Mouse (Mus musculus): ENCODE measurements around the gene Klk14. TPM values are rescaled to one million over a fixed set of nuclear protein-coding genes. Genes with fewer than 3 reads are reported as not detected.
"Not testable (repeated sequence)": the region's sequence is repeated elsewhere in the genome, so short reads cannot be mapped to it uniquely, and the experiment has no call there.

Klk14 gene
- total RNA-seq (2014; fragmentation: Nextera tagmentation) (not detected in 2 replicates), total RNA-seq (2017) (not detected in 2 replicates)

GRCm38 (mm10) chr7:43690118-43690517 lies at the start of gene Klk14:
Klk14 (plus strand) TSS chr7:43690418.
- ATAC-seq (replicated peaks; ENCODE audit: low FRiP score, low TSS enrichment, poor library complexity, severe bottlenecking), result no peak

GRCm38 (mm10) chr7:43642587-43642986 lies 47.6 kb upstream of the Klk14 start:
- no peak for ATAC-seq (replicated peaks; ENCODE audit: low FRiP score, low TSS enrichment, poor library complexity, severe bottlenecking)

- no peak for ATAC-seq (replicated peaks; ENCODE audit: low FRiP score, low TSS enrichment, poor library complexity, severe bottlenecking)
Measured at GRCm38 (mm10) chr7:43643046-43643652, 47.1 kb upstream of the Klk14 start.

GRCm38 (mm10) chr7:43652683-43653082 lies 37.5 kb upstream of the Klk14 start:
- no peak for ATAC-seq (replicated peaks; ENCODE audit: low FRiP score, low TSS enrichment, poor library complexity, severe bottlenecking)

GRCm38 (mm10) chr7:43654519-43654918 lies 35.7 kb upstream of the Klk14 start:
- no peak for ATAC-seq (replicated peaks; ENCODE audit: low FRiP score, low TSS enrichment, poor library complexity, severe bottlenecking)

GRCm38 (mm10) chr7:43656232-43656631 lies 34.0 kb upstream of the Klk14 start:
- no peak for ATAC-seq (replicated peaks; ENCODE audit: low FRiP score, low TSS enrichment, poor library complexity, severe bottlenecking)

GRCm38 (mm10) chr7:43660002-43660401 lies 30.2 kb upstream of the Klk14 start, which contains the start of gene Siglece:
Siglece (minus strand) TSS chr7:43660161.
- ATAC-seq (replicated peaks; ENCODE audit: low FRiP score, low TSS enrichment, poor library complexity, severe bottlenecking), result no peak

GRCm38 (mm10) chr7:43662804-43663203 lies 27.4 kb upstream of the Klk14 start:
- no peak for ATAC-seq (replicated peaks; ENCODE audit: low FRiP score, low TSS enrichment, poor library complexity, severe bottlenecking)

- not testable (repeated sequence) for ATAC-seq (replicated peaks; ENCODE audit: low FRiP score, low TSS enrichment, poor library complexity, severe bottlenecking)
Measured at GRCm38 (mm10) chr7:43667221-43667620, 23.0 kb upstream of the Klk14 start.

- no peak for ATAC-seq (replicated peaks; ENCODE audit: low FRiP score, low TSS enrichment, poor library complexity, severe bottlenecking)
Measured at GRCm38 (mm10) chr7:43668582-43668981, 21.6 kb upstream of the Klk14 start.

- no peak; the same call in 1 of the 2 replicates for ATAC-seq (replicated peaks; ENCODE audit: low FRiP score, low TSS enrichment, poor library complexity, severe bottlenecking)
Measured at GRCm38 (mm10) chr7:43671064-43671808, 19.0 kb upstream of the Klk14 start.

GRCm38 (mm10) chr7:43671809-43672580 lies 18.2 kb upstream of the Klk14 start, which contains the start of gene Ctu1:
Ctu1 (plus strand) TSS chr7:43672016.
- peak; percentile 98 for ATAC-seq (replicated peaks; ENCODE audit: low FRiP score, low TSS enrichment, poor library complexity, severe bottlenecking)

- ATAC-seq (replicated peaks; ENCODE audit: low FRiP score, low TSS enrichment, poor library complexity, severe bottlenecking), result peak; percentile 12
Measured at GRCm38 (mm10) chr7:43672581-43673260, 17.5 kb upstream of the Klk14 start.

GRCm38 (mm10) chr7:43675091-43675490 lies 15.1 kb upstream of the Klk14 start:
- no peak for ATAC-seq (replicated peaks; ENCODE audit: low FRiP score, low TSS enrichment, poor library complexity, severe bottlenecking)

- 0 out of 2 replicates have a peak, but pooled peaks have one; percentile 56 for ATAC-seq (replicated peaks; ENCODE audit: low FRiP score, low TSS enrichment, poor library complexity, severe bottlenecking)
Measured at GRCm38 (mm10) chr7:43678517-43678916, 11.7 kb upstream of the Klk14 start.

- peak; percentile 70; the same call in 1 of the 2 replicates for ATAC-seq (replicated peaks; ENCODE audit: low FRiP score, low TSS enrichment, poor library complexity, severe bottlenecking)
Measured at GRCm38 (mm10) chr7:43680960-43681359, 9.3 kb upstream of the Klk14 start.

GRCm38 (mm10) chr7:43682511-43682910 lies 7.7 kb upstream of the Klk14 start:
- ATAC-seq (replicated peaks; ENCODE audit: low FRiP score, low TSS enrichment, poor library complexity, severe bottlenecking), result not testable (repeated sequence)

- no peak for ATAC-seq (replicated peaks; ENCODE audit: low FRiP score, low TSS enrichment, poor library complexity, severe bottlenecking)
Measured at GRCm38 (mm10) chr7:43685088-43685487, 5.1 kb upstream of the Klk14 start.

- no peak for ATAC-seq (replicated peaks; ENCODE audit: low FRiP score, low TSS enrichment, poor library complexity, severe bottlenecking)
Measured at GRCm38 (mm10) chr7:43710031-43710430, 19.8 kb downstream of the Klk14 start.
